Mouse (Mus musculus) urinary bladder, postnatal 10 days (tissue): ENCODE results near the gene Syncrip.

Source experiments
- DNase-seq: peaks from one replicate; pipeline ENCODE4 v3.0.0; 2022; ENCODE audit warnings: low spot score

Syncrip gene

GRCm38 (mm10) chr9:88482230-88482828 lies at the start of gene Syncrip:
Gene Syncrip (minus strand): TSS chr9:88482574.
- peak; percentile 68 for DNase-seq

GRCm38 (mm10) chr9:88529979-88530580 lies 47.7 kb upstream of the Syncrip start:
- DNase-seq, result no peak

- DNase-seq, result no peak
Measured at GRCm38 (mm10) chr9:88529571-88529970, 47.2 kb upstream of the Syncrip start.

- no peak for DNase-seq
Measured at GRCm38 (mm10) chr9:88528736-88529135, 46.4 kb upstream of the Syncrip start.

- no peak for DNase-seq
Measured at GRCm38 (mm10) chr9:88527956-88528355, 45.6 kb upstream of the Syncrip start.

- DNase-seq, result no peak
Measured at GRCm38 (mm10) chr9:88525341-88525740, 43.0 kb upstream of the Syncrip start.

GRCm38 (mm10) chr9:88524796-88525195 lies 42.4 kb upstream of the Syncrip start:
- no peak for DNase-seq

GRCm38 (mm10) chr9:88524367-88524766 lies 42.0 kb upstream of the Syncrip start:
- no peak for DNase-seq

GRCm38 (mm10) chr9:88523335-88523668 lies 40.9 kb upstream of the Syncrip start:
- no peak for DNase-seq

- peak; percentile 91 for DNase-seq
Measured at GRCm38 (mm10) chr9:88522569-88523334, 40.4 kb upstream of the Syncrip start.

GRCm38 (mm10) chr9:88521961-88522568 lies 39.7 kb upstream of the Syncrip start:
- no peak for DNase-seq

GRCm38 (mm10) chr9:88520849-88521483 lies 38.6 kb upstream of the Syncrip start:
- no peak for DNase-seq

GRCm38 (mm10) chr9:88520122-88520848 lies 37.9 kb upstream of the Syncrip start:
- no peak for DNase-seq

GRCm38 (mm10) chr9:88519390-88520121 lies 37.2 kb upstream of the Syncrip start:
- no peak for DNase-seq

- no peak for DNase-seq
Measured at GRCm38 (mm10) chr9:88516361-88516995, 34.1 kb upstream of the Syncrip start.

- DNase-seq, result no peak
Measured at GRCm38 (mm10) chr9:88515546-88515945, 33.2 kb upstream of the Syncrip start.

GRCm38 (mm10) chr9:88501846-88502245 lies 19.5 kb upstream of the Syncrip start:
- no peak for DNase-seq

- no peak for DNase-seq
Measured at GRCm38 (mm10) chr9:88500112-88500511, 17.7 kb upstream of the Syncrip start.

GRCm38 (mm10) chr9:88492522-88492921 lies 10.1 kb upstream of the Syncrip start:
- DNase-seq, result no peak

- DNase-seq, result no peak
Measured at GRCm38 (mm10) chr9:88484531-88484930, 2.2 kb upstream of the Syncrip start.
